Mouse (Mus musculus): Measurements from ENCODE around the gene Ppp1r3e. TPM values are rescaled to one million over a fixed set of nuclear protein-coding genes. Genes with fewer than 3 reads are reported as not detected.

The Ppp1r3e gene
- total RNA-seq (2021) (1 to 10 TPM; 2.8 to 3.4 TPM), polyA plus RNA-seq (2012; rRNA removed) (4.8 and 4.9 TPM in 2 replicates)
- long read RNA-seq: 0 reads

DNA sequence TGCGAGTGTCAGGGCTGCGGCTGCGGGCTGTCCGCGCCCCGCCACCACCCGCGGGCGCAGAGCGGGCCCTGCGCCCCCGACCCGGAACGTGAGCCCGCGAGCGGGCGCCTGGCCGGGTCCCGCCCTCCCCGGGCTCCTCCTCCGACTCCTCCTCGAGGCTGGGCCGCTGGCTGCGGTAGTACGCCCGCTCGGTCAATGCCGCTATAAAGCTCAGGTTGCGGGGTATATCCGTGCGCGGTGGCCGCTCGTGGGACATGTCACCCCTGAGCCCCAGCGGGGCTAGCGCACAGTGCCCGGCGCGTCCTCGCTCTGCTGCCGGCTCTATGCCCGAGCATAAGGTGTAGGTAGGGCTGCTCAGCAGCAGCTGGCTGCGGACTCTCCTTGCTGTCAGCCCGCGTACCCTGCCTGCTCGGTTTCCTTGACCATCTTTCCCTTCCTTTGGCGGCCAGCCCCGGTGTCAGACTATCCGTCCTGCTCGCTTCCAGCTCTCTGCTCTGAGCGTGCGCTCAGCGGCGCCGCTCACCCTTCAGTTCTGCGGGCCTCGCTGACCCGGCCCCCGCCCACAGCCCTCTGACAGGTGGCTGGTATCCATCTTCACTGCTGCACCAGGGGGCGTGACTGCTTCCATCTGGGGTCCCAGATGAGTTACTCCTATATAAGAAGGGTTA lies at the start of gene Ppp1r3e:
TSS of gene Ppp1r3e (minus strand) at position 503 of the 668 bp plus-strand sequence.
- Histone ChIP-seq H3K27ac (peak within 1 kb of the TSS; percentile 76), H3K4me3 (peak within 1 kb of the TSS; percentile 81), H3K79me2 (replicated peaks; ENCODE audit: control insufficient read depth, insufficient read depth, low read length) (no peaks in the 10 kb centered on the region), H3K27me3 (ENCODE audit: control insufficient read depth, insufficient read depth, low read length) (no peaks in the 10 kb centered on the region), H3K36me3 (ENCODE audit: control insufficient read depth, insufficient read depth, low read length) (no peaks in the 10 kb centered on the region), H3K9ac (ENCODE audit: low read depth, low read length) (peak within 1 kb of the TSS; percentile 89), H3K4me1 (ENCODE audit: control insufficient read depth, insufficient read depth, low read length) (peaks cover 2% of the 10 kb centered on the region; the same call in 1 of the 2 replicates)
- peak; percentile 83 to 84 for DNase-seq
- TF ChIP-seq POLR2A (IDR thresholded peaks at IDR 0.05; ENCODE audit: insufficient read depth, low read depth, low read length) (0 out of 2 replicates have a peak, but pooled peaks have one; percentile 20), CTCF (IDR thresholded peaks at IDR 0.05) (0 out of 2 replicates have a peak, but pooled peaks have one; percentile 5), EP300 (IDR thresholded peaks at IDR 0.05; ENCODE audit: insufficient read depth, low read depth, low read length) (no peak)
- intact Hi-C loops (cut with DNase I): no loop called here
- WGBS: under 1% methylated on average over 54 of the region's 61 CpGs

DNA sequence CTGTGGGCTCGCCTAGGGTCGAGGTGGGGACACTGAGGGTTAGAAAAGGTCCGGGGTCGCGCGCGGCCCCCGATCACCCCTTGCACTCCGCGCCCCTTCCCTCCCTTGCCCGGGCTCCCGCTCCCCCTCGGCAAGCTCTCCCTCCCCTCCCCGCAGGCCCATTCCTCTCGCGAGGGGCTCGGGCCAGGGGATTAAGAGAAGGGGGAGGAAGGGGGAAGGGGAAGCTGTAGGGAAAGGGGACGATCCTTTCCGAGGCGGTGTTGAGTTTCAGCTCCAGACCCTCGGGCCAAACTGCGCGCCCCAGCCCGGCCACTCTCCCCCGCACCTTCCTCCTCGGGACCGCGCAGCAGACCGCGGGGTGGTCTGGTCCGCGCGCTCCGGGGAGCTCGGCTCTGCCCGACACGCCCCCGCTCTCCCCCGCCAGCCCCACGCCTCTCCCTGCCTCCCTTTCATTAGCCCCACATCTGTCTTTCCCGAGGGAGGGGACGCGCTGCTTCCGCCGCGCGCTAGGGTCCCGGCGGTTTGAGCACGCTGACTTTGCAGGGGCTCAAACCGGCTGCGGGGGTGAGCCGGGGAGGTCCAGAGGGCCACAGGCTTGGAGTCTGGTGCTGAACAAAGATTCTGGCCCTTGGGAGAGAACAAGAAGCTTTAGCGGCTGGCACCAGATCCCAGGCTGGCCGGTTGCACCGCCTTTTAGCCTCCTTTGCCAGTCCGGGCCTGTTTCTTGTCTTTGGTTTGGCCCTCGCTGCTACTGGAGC lies 49.2 kb upstream of the Ppp1r3e start:
- Histone ChIP-seq H3K27me3 (ENCODE audit: control insufficient read depth, insufficient read depth, low read length) (peaks cover 8% of the 10 kb centered on the region), H3K27ac (peak overlapping the region; percentile 58), H3K36me3 (ENCODE audit: control insufficient read depth, insufficient read depth, low read length) (no peaks in the 10 kb centered on the region), H3K9ac (ENCODE audit: low read depth, low read length) (peak overlapping the region; percentile 66), H3K4me1 (ENCODE audit: control insufficient read depth, insufficient read depth, low read length) (no peaks in the 10 kb centered on the region; the same call in 1 of the 2 replicates), H3K4me3 (peak overlapping the region; percentile 34), H3K79me2 (replicated peaks; ENCODE audit: control insufficient read depth, insufficient read depth, low read length) (no peaks in the 10 kb centered on the region)
- 2% methylated on average over 54 of the region's 58 CpGs for WGBS
- DNase-seq: peak; percentile 72 to 74
- intact Hi-C loops (cut with DNase I): no loop called here
- TF ChIP-seq CTCF (IDR thresholded peaks at IDR 0.05): no peak
- TF ChIP-seq POLR2A (IDR thresholded peaks at IDR 0.05; ENCODE audit: insufficient read depth, low read depth, low read length): no peak
- TF ChIP-seq EP300 (IDR thresholded peaks at IDR 0.05; ENCODE audit: insufficient read depth, low read depth, low read length): no peak

DNA sequence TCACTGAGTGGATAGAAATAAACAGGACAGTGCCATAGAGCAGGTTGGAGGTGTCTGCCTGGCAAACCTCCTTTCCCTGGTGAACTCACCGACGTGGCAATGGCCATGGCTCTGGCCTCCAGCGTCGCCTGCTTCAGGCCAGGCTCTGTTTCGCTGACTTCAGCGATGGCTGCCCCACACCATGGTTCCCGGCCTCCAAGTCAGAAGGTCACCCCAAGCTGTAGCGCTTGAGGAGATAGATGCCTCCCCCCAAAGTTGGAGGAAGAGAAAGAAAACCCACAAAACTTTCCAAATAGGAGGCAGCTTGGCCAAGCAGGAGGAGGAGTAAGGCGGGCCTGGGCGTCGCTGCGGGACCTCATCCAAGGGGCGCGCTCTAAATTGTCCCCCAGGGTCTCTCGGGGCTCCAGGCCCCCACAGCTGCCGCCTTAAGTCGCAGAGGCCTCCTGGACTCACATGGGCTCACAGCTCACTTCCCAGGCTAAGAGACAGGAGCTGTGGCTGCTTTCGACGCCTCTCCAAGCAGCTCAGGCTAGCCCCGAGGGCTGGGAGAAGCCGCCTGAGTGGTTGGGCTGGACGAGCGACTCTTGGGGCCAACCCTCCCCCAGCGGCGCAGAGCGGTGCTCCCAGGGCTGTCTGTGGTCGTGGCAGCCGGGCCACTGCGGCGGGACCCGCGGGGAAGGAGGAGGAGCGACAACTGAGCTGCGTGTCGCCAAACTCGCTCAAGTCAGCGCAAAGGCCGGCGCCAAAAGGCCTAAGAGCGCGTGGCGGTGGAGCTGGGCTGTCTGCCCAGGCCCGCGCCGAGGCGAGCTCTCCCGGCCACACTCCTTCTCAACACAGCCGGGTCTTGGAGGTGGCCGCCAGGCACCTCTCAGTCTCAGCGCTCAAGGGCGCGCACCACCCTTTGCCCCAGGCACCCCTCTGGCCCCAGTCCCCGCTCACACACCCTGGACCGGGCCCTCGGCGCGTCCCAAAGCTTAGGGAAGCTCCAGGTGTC lies 48.3 kb upstream of the Ppp1r3e start, which contains the start of gene Efs:
TSS of gene Efs (minus strand) at position 778 of the 994 bp plus-strand sequence.
- Histone ChIP-seq H3K79me2 (replicated peaks; ENCODE audit: control insufficient read depth, insufficient read depth, low read length) (no peaks in the 10 kb centered on the region), H3K27ac (peak within 1 kb of the TSS; percentile 58), H3K36me3 (ENCODE audit: control insufficient read depth, insufficient read depth, low read length) (no peaks in the 10 kb centered on the region), H3K9ac (ENCODE audit: low read depth, low read length) (peak within 1 kb of the TSS; percentile 66), H3K4me3 (peak within 1 kb of the TSS; percentile 34), H3K27me3 (ENCODE audit: control insufficient read depth, insufficient read depth, low read length) (peaks cover 8% of the 10 kb centered on the region), H3K4me1 (ENCODE audit: control insufficient read depth, insufficient read depth, low read length) (no peaks in the 10 kb centered on the region; the same call in 1 of the 2 replicates)
- TF ChIP-seq POLR2A (IDR thresholded peaks at IDR 0.05; ENCODE audit: insufficient read depth, low read depth, low read length): 0 out of 2 replicates have a peak, but pooled peaks have one; percentile 42
- TF ChIP-seq CTCF (IDR thresholded peaks at IDR 0.05): no peak
- no peak for TF ChIP-seq EP300 (IDR thresholded peaks at IDR 0.05; ENCODE audit: insufficient read depth, low read depth, low read length)
- intact Hi-C loops (cut with DNase I): no loop called here
- 8% methylated on average over 57 of the region's 57 CpGs for WGBS
- DNase-seq: peak; percentile 74 to 76

DNA sequence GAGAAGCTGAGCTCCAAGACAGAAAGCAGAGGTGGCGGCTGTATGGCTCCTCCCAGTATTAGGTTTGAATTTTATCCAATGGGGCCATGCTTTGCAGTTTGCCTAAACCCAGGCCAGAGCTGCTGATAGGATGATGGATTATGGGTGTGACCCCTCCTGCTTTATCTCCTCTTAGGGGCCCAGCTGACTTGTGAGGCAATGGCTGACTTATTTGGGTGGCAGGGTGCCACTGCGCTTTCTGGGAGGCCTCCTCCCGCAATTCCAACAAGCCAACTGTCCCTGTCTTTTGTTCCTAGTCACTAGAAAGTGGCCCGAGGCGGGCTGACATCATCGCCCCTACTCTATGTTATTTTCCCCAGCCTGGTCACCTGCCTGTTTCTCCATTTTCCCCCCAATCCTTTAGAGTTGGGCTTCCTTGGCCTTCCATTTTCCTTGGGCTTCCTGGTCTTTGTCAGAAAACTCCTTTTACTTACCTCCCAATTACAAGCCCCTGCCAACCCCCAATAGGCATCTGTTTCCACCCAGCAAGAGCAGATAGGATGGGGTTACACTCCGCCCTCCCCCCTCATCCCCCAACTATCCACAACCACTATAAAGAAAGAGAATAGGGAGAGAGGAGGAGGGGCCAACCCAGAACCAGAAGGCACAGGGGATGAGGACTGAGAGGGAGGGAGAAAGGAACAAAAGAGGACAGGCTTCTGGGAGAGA lies 47.4 kb upstream of the Ppp1r3e start:
- no peaks in the 10 kb centered on the region for H3K36me3 ChIP-seq (ENCODE audit: control insufficient read depth, insufficient read depth, low read length)
- no peaks in the 10 kb centered on the region for H3K79me2 ChIP-seq (replicated peaks; ENCODE audit: control insufficient read depth, insufficient read depth, low read length)
- intact Hi-C loops (cut with DNase I): no loop called here
- DNase-seq: peak; percentile 71 to 82
- peak overlapping the region; percentile 58 for H3K27ac ChIP-seq
- H3K27me3 ChIP-seq (ENCODE audit: control insufficient read depth, insufficient read depth, low read length): peaks cover 8% of the 10 kb centered on the region
- H3K9ac ChIP-seq (ENCODE audit: low read depth, low read length): no peak overlapping the region
- TF ChIP-seq CTCF (IDR thresholded peaks at IDR 0.05): no peak
- no peaks in the 10 kb centered on the region; the same call in 1 of the 2 replicates for H3K4me1 ChIP-seq (ENCODE audit: control insufficient read depth, insufficient read depth, low read length)
- 75% methylated on average over 7 of the region's 7 CpGs for WGBS
- H3K4me3 ChIP-seq: 0 out of 2 replicates have a peak overlapping the region, but pooled peaks have one; percentile 34
